In the genomic region with DNA sequence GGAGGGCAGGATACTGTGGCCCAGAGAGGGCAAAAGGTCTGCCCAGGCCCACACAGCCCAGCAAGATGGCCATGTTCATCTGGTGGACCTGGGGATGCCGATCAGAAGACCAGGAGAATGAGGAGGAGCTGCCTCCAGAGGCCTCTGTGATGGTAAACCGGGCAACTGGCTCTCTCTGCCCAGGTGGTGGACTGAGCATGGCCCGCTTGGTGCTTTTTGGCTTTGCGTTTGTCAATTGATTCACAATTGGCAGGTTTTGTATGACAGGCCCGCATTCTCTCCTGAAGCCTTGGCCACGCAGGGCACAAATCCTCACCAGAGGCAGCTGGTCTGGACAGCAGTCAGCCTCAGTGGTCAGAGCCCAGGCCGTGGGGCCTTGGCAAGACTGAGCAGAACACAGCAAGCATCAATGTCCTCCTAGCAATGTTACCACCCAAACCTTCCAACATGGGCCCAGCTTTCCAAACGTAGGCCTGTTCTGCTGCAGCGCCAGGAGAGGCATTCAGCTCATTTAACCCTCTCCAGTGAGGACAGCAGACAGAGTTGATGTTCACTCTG, we compare ENCODE assay signal across 11 mouse cellular contexts. TPM values are rescaled to one million over a fixed set of nuclear protein-coding genes. Genes with fewer than 3 reads are reported as not detected.
DNase-seq lines count a peak whose midpoint lies in the region; ATAC-seq and TF ChIP-seq lines count a peak whose summit lies in the region.
"Had no signal": no experiment of that assay in that cellular context is flagged by ENCODE, and none has a peak within 500 bp of the region (broad histone marks: within the 10 kb centered on the region; RNA-seq: fewer than 3 reads in every experiment).

No protein-coding gene starts in this region.

- peaks cover 58% of the 10 kb centered on the region for H3K4me1 ChIP-seq in heart, embryonic 10.5 days
- H3K4me1 ChIP-seq in limb, embryonic 10.5 days: peaks cover 55% of the 10 kb centered on the region
- H3K4me1 ChIP-seq in stomach, postnatal 0 days (replicated peaks; ENCODE audit: control insufficient read depth, insufficient read depth): peaks cover 6% of the 10 kb centered on the region

- 78% methylated on average over 9 of the region's 9 CpGs for WGBS in heart, embryonic 10.5 days
- WGBS in limb, embryonic 10.5 days: 80% methylated on average over 9 of the region's 9 CpGs
- WGBS in stomach, postnatal 0 days: 75% methylated on average over 9 of the region's 9 CpGs

- no peak for DNase-seq in heart, embryonic 10.5 days (ENCODE audit: low spot score)
- DNase-seq in heart, postnatal 10 days: no peak
- DNase-seq in right cerebral cortex, postnatal 25 days: peak; percentile 20
- DNase-seq in right cerebral cortex, adult 2 months (ENCODE audit: low spot score in 2 of 2): no peak
- DNase-seq in limb, embryonic 10.5 days (ENCODE audit: low spot score): no peak
- DNase-seq in stomach, postnatal 0 days (ENCODE audit: low spot score): no peak
- DNase-seq in urinary bladder, postnatal 14 days (ENCODE audit: low spot score): no peak
- DNase-seq: kidney, adult 8-10 months; right cerebral cortex, postnatal 4 days had no signal

- peaks cover 4% of the 10 kb centered on the region for H3K36me3 ChIP-seq in heart, embryonic 10.5 days
- peaks cover 22% of the 10 kb centered on the region for H3K36me3 ChIP-seq in limb, embryonic 10.5 days
- no peaks in the 10 kb centered on the region; the same call in 1 of the 2 replicates for H3K36me3 ChIP-seq in stomach, postnatal 0 days (ENCODE audit: control insufficient read depth, insufficient read depth, low read length)

- H3K9ac ChIP-seq in stomach, postnatal 0 days (ENCODE audit: low read length): no peak overlapping the region

- no peak for TF ChIP-seq EP300 in stomach, postnatal 0 days (optimal IDR thresholded peaks at IDR 0.05)

- H3K4me3 ChIP-seq in heart, embryonic 10.5 days: no peak overlapping the region; the same call in 1 of the 2 replicates
- 0 out of 2 replicates have a peak overlapping the region, but pooled peaks have one; percentile 98 for H3K4me3 ChIP-seq in limb, embryonic 10.5 days
- H3K4me3 ChIP-seq in stomach, postnatal 0 days (ENCODE audit: low read depth, low read length): no peak overlapping the region

- no peaks in the 10 kb centered on the region for H3K9me3 ChIP-seq in heart, embryonic 10.5 days
- no peaks in the 10 kb centered on the region for H3K9me3 ChIP-seq in limb, embryonic 10.5 days (replicated peaks)
- no peaks in the 10 kb centered on the region for H3K9me3 ChIP-seq in stomach, postnatal 0 days (ENCODE audit: control insufficient read depth, low read length)
- H3K9me3 ChIP-seq: forebrain, embryonic 13.5 days had no signal

- TF ChIP-seq CTCF in stomach, postnatal 0 days (IDR thresholded peaks at IDR 0.05; ENCODE audit: low read depth): no peak

- peaks cover 6% of the 10 kb centered on the region; the same call in 1 of the 2 replicates for H3K27me3 ChIP-seq in heart, embryonic 10.5 days (ENCODE audit: insufficient read depth, poor library complexity, severe bottlenecking)
- H3K27me3 ChIP-seq in limb, embryonic 10.5 days (ENCODE audit: low read depth, poor library complexity, severe bottlenecking): no peaks in the 10 kb centered on the region
- H3K27me3 ChIP-seq in stomach, postnatal 0 days (ENCODE audit: control insufficient read depth, insufficient read depth, low read length): no peaks in the 10 kb centered on the region
- H3K27me3 ChIP-seq: forebrain, embryonic 13.5 days had no signal

- H3K4me2 ChIP-seq in stomach, postnatal 0 days (replicated peaks; ENCODE audit: low read depth): no peak overlapping the region

- ATAC-seq in stomach, postnatal 0 days (ENCODE audit: low FRiP score, low TSS enrichment): no peak
- ATAC-seq in activated CD4-positive, CD25-positive, alpha-beta regulatory T cell, adult 4 months: no peak

- intact Hi-C loops in heart, postnatal 10 days (cut with DNase I): no loop called here

- H3K27ac ChIP-seq in heart, embryonic 10.5 days: 0 out of 2 replicates have a peak overlapping the region, but pooled peaks have one; percentile 5
- peak overlapping the region; percentile 100 for H3K27ac ChIP-seq in limb, embryonic 10.5 days
- H3K27ac ChIP-seq in stomach, postnatal 0 days (replicated peaks): 0 out of 2 replicates have a peak overlapping the region, but pooled peaks have one; percentile 97

RNA-seq across cellular contexts. Expression of a gene that starts 12.3 kb away (rescaled TPM):
- polyA plus RNA-seq in heart, embryonic 10.5 days (2016; fragmentation: Nextera tagmentation; extraction: Ambion mirVana): 87.9 and 102 TPM in 2 replicates
- 10 to 100 TPM; 79.6 to 81.4 TPM for total RNA-seq in heart, postnatal 10 days (2021)
- 152 and 170 TPM in 2 replicates for polyA plus RNA-seq in limb, embryonic 10.5 days (2016; fragmentation: Nextera tagmentation; extraction: Ambion mirVana)
- polyA plus RNA-seq in stomach, postnatal 0 days (2015; fragmentation: Nextera tagmentation; extraction: Ambion mirVana): 44.8 and 50.8 TPM in 2 replicates
- 1 to 10 TPM; 5.5 to 5.6 TPM for polyA plus RNA-seq in activated CD4-positive, CD25-positive, alpha-beta regulatory T cell, adult 4 months (2017; shearing (Covaris generic))

RNA-seq across cellular contexts. Expression of a gene that starts 39.7 kb away (rescaled TPM):
- polyA plus RNA-seq in heart, embryonic 10.5 days (2016; fragmentation: Nextera tagmentation; extraction: Ambion mirVana): 67.7 and 76.3 TPM in 2 replicates
- total RNA-seq in heart, postnatal 10 days (2021): 10 to 100 TPM; 59.2 to 67.8 TPM
- 63.5 and 74.8 TPM in 2 replicates for polyA plus RNA-seq in limb, embryonic 10.5 days (2016; fragmentation: Nextera tagmentation; extraction: Ambion mirVana)
- polyA plus RNA-seq in stomach, postnatal 0 days (2015; fragmentation: Nextera tagmentation; extraction: Ambion mirVana): 21.2 and 22.3 TPM in 2 replicates
- polyA plus RNA-seq in activated CD4-positive, CD25-positive, alpha-beta regulatory T cell, adult 4 months (2017; shearing (Covaris generic)): 10 to 100 TPM in 1 of 2 experiments, 1 to 10 TPM in 1; 9.3 to 18.1 TPM

Comparison
In these comparisons a context has a peak if more than half of its experiments do, and no peak if none do; other contexts are left out.
1. H3K27ac ChIP-seq: peak in every context shown above with its lines; median percentile 100 in limb, embryonic 10.5 days; 97 in stomach, postnatal 0 days; 5 in heart, embryonic 10.5 days.